Mouse (Mus musculus) olfactory bulb, adult 2 months (tissue): ENCODE measurements around the gene Ugt3a1. TPM values are rescaled to one million over a fixed set of nuclear protein-coding genes. Genes with fewer than 3 reads are reported as not detected.

Source experiments
- H3K27ac ChIP-seq: fragments of 200-500 bp; 2 replicates; pipeline ENCODE4 v1.5.1; 2012; ENCODE audit warnings: low read depth, low read length; ENCODE audit not compliant: insufficient read depth
- H3K4me1 ChIP-seq: fragments of 200-500 bp; 2 replicates; pipeline ENCODE4 v1.6.1; 2012; ENCODE audit warnings: low read length; ENCODE audit not compliant: control insufficient read depth, insufficient read depth
- H3K4me3 ChIP-seq: fragments of 200-500 bp; 2 replicates; pipeline ENCODE4 v1.5.1; 2012; ENCODE audit warnings: mild to moderate bottlenecking, low read depth, low read length, moderate library complexity; ENCODE audit not compliant: insufficient read depth
- CTCF ChIP-seq: fragments of 200-500 bp; IDR thresholded peaks from 2 replicates; pipeline ENCODE4 v1.5.1; 2012; ENCODE audit warnings: low read depth, mild to moderate bottlenecking, low read length, moderate library complexity; ENCODE audit not compliant: insufficient read depth
- POLR2A ChIP-seq: fragments of 200-500 bp; IDR thresholded peaks from 2 replicates; pipeline ENCODE4 v1.6.1; 2012; ENCODE audit warnings: mild to moderate bottlenecking, low read depth, low read length, moderate library complexity; ENCODE audit not compliant: insufficient read depth
- WGBS: fragments of 180-500 bp; shearing (Covaris S2); methylation state at CpG from one replicate; pipeline ENCODE4 v1.1.7; 2018; 5-methylcytosine and 5-hydroxymethylcytosine counted together
- polyA plus RNA-seq: library from polyadenylated mRNA; stranded (reverse); fragments of >200 nt; gene quantifications from 2 replicates; pipeline ENCODE4 v1.2.4, GENCODE M21; 2012; ENCODE audit warnings: low replicate concordance; ENCODE audit not compliant: missing spikeins, insufficient read depth, insufficient read length

Ugt3a1 gene
- polyA plus RNA-seq, 1 experiment = not detected

- H3K4me1 ChIP-seq = no peaks in the 10 kb centered on the region
- no peak overlapping the region for H3K27ac ChIP-seq
- no peak overlapping the region for H3K4me3 ChIP-seq
- no peak for TF ChIP-seq POLR2A
- TF ChIP-seq CTCF = no peak
- WGBS = 82% methylated on average over 8 of the region's 8 CpGs
Observed at GRCm38 (mm10) chr15:9305978-9306692, 29.4 kb downstream of the Ugt3a1 start.

GRCm38 (mm10) chr15:9334596-9334995 lies 57.9 kb downstream of the Ugt3a1 start:
- Histone ChIP-seq H3K27ac (no peak overlapping the region), H3K4me3 (no peak overlapping the region), H3K4me1 (no peaks in the 10 kb centered on the region)
- TF ChIP-seq POLR2A (no peak), CTCF (no peak)
- WGBS = 55% methylated on average over 2 of the region's 2 CpGs

- H3K4me1 ChIP-seq = no peaks in the 10 kb centered on the region
- TF ChIP-seq CTCF (no peak), POLR2A (no peak)
- 86% methylated on average over 4 of the region's 4 CpGs for WGBS
- no peak within 1 kb of the TSS for H3K27ac ChIP-seq
- no peak within 1 kb of the TSS for H3K4me3 ChIP-seq
Observed at GRCm38 (mm10) chr15:9335341-9335740, 58.7 kb downstream of the Ugt3a1 start, which contains the start of gene Ugt3a2. Gene Ugt3a2 (plus strand): TSS chr15:9335550.

- no peaks in the 10 kb centered on the region for H3K4me1 ChIP-seq
- H3K27ac ChIP-seq = no peak overlapping the region
- H3K4me3 ChIP-seq = no peak overlapping the region
- TF ChIP-seq POLR2A (no peak), CTCF (no peak)
- WGBS = 95% methylated on average over 3 of the region's 3 CpGs
Observed at GRCm38 (mm10) chr15:9336616-9337015, 59.9 kb downstream of the Ugt3a1 start.

- TF ChIP-seq CTCF (no peak), POLR2A (no peak)
- no peak overlapping the region for H3K27ac ChIP-seq
- no peaks in the 10 kb centered on the region for H3K4me1 ChIP-seq
- 44% methylated on average over 3 of the region's 3 CpGs for WGBS
- no peak overlapping the region for H3K4me3 ChIP-seq
Observed at GRCm38 (mm10) chr15:9337021-9337420, 60.3 kb downstream of the Ugt3a1 start.

GRCm38 (mm10) chr15:9348739-9349138 lies 72.1 kb downstream of the Ugt3a1 start:
- H3K4me1 ChIP-seq = no peaks in the 10 kb centered on the region
- 62% methylated on average over 3 of the region's 3 CpGs for WGBS
- H3K27ac ChIP-seq = no peak overlapping the region
- no peak overlapping the region for H3K4me3 ChIP-seq
- no peak for TF ChIP-seq POLR2A
- TF ChIP-seq CTCF = no peak

- TF ChIP-seq POLR2A = no peak
- TF ChIP-seq CTCF = no peak
Observed at GRCm38 (mm10) chr15:9362801-9363200, 86.1 kb downstream of the Ugt3a1 start.

More at GRCm38 (mm10) chr15:9362801-9363200, 86.1 kb downstream of the Ugt3a1 start:
- WGBS = 65% methylated on average over 2 of the region's 2 CpGs
- H3K4me1 ChIP-seq = no peaks in the 10 kb centered on the region
- H3K27ac ChIP-seq = no peak overlapping the region
- no peak overlapping the region for H3K4me3 ChIP-seq

Other genes starting within 250 kb of the Ugt3a1 start
- not detected in 2 replicates for gene Nadk2, start 205.6 kb upstream of the Ugt3a1 start, polyA plus RNA-seq
- gene Lmbrd2, start 136.3 kb upstream of the Ugt3a1 start, polyA plus RNA-seq = not detected in 2 replicates
- gene Skp2, start 121.5 kb upstream of the Ugt3a1 start, polyA plus RNA-seq = not detected in 2 replicates
- gene Ugt3a2, start 58.7 kb downstream of the Ugt3a1 start, polyA plus RNA-seq = not detected in 2 replicates
- gene Capsl, start 159.1 kb downstream of the Ugt3a1 start, polyA plus RNA-seq = not detected in 2 replicates